In genomic region chr5:24908820-24909716, GRCm38 (mm10) we compare ENCODE assay signal across 8 mouse cellular contexts.
DNase-seq lines count a peak whose midpoint lies in the region; ATAC-seq and TF ChIP-seq lines count a peak whose summit lies in the region.

No protein-coding gene starts in this region.

- peak; percentile 68 for ATAC-seq in intestine, postnatal 0 days
- no peak for ATAC-seq in lung, postnatal 0 days

- H3K27me3 ChIP-seq in cerebellum, adult 2 months (ENCODE audit: control insufficient read depth, insufficient read depth, low read length) = no peaks in the 10 kb centered on the region
- H3K27me3 ChIP-seq in intestine, postnatal 0 days (replicated peaks; ENCODE audit: control insufficient read depth, insufficient read depth, low read length) = no peaks in the 10 kb centered on the region
- no peaks in the 10 kb centered on the region for H3K27me3 ChIP-seq in lung, postnatal 0 days (replicated peaks; ENCODE audit: insufficient read depth, low read length)

- H3K27ac ChIP-seq in cerebellum, adult 2 months (ENCODE audit: insufficient read depth, low read length) = peak overlapping the region; percentile 62
- H3K27ac ChIP-seq in intestine, postnatal 0 days (ENCODE audit: low read depth, low read length) = peak overlapping the region; percentile 97
- H3K27ac ChIP-seq in lung, postnatal 0 days (ENCODE audit: low read length) = peak overlapping the region; percentile 85

- WGBS in cerebellum, adult 2 months = 10% methylated on average over 18 of the region's 19 CpGs
- 14% methylated on average over 13 of the region's 19 CpGs for WGBS in intestine, postnatal 0 days
- 13% methylated on average over 17 of the region's 19 CpGs for WGBS in lung, postnatal 0 days

- peaks cover 17% of the 10 kb centered on the region for H3K4me1 ChIP-seq in cerebellum, adult 2 months (ENCODE audit: control insufficient read depth, insufficient read depth, low read length)
- no peaks in the 10 kb centered on the region for H3K4me1 ChIP-seq in intestine, postnatal 0 days (replicated peaks; ENCODE audit: control insufficient read depth, insufficient read depth, low read length)
- no peaks in the 10 kb centered on the region for H3K4me1 ChIP-seq in lung, postnatal 0 days (ENCODE audit: insufficient read depth, low read depth, low read length)

- peak overlapping the region; percentile 87 for H3K4me2 ChIP-seq in intestine, postnatal 0 days (replicated peaks; ENCODE audit: low read depth)
- peak overlapping the region; percentile 77 for H3K4me2 ChIP-seq in lung, postnatal 0 days (replicated peaks; ENCODE audit: low read depth, low read length)

- peaks cover 10% of the 10 kb centered on the region; the same call in 1 of the 2 replicates for H3K36me3 ChIP-seq in intestine, postnatal 0 days (ENCODE audit: control insufficient read depth, insufficient read depth)
- no peaks in the 10 kb centered on the region for H3K36me3 ChIP-seq in lung, postnatal 0 days (ENCODE audit: insufficient read depth, low read length)

- peak; percentile 42; the same call in 1 of the 2 replicates for TF ChIP-seq CTCF in cerebellum, adult 2 months (IDR thresholded peaks at IDR 0.05; ENCODE audit: borderline replicate concordance, insufficient read depth, low read depth, low read length)
- peak; percentile 72 for TF ChIP-seq CTCF in intestine, postnatal 0 days (IDR thresholded peaks at IDR 0.05; ENCODE audit: low read depth)
- TF ChIP-seq CTCF in lung, postnatal 0 days (IDR thresholded peaks at IDR 0.05) = peak; percentile 64

- H3K9ac ChIP-seq in intestine, postnatal 0 days (ENCODE audit: low read depth, low read length) = peak overlapping the region; percentile 78
- H3K9ac ChIP-seq in lung, postnatal 0 days (replicated peaks; ENCODE audit: low read depth) = 0 out of 2 replicates have a peak overlapping the region, but pooled peaks have one; percentile 13

- TF ChIP-seq EP300 in lung, postnatal 0 days (IDR thresholded peaks at IDR 0.05) = no peak

- peak; percentile 56 for DNase-seq in right cerebral cortex, postnatal 14 days
- no peak for DNase-seq in right cerebral cortex, postnatal 36 days (ENCODE audit: low spot score in 2 of 2)
- DNase-seq in cerebellum, adult 2 months = peak; percentile 31 to 85
- DNase-seq in forelimb bud, embryonic 11.5 days (ENCODE audit: low read depth, low spot score) = peak; percentile 43
- peak; percentile 49 for DNase-seq in lung, postnatal 0 days (ENCODE audit: low spot score)
- DNase-seq in ovary, postnatal 10 days (ENCODE audit: low spot score) = peak; percentile 49
- DNase-seq in frontal cortex, postnatal 25 days (ENCODE audit: low spot score in 2 of 2) = no peak

- no peaks in the 10 kb centered on the region for H3K9me3 ChIP-seq in intestine, postnatal 0 days (ENCODE audit: control insufficient read depth)
- H3K9me3 ChIP-seq in lung, postnatal 0 days (ENCODE audit: low read length) = no peaks in the 10 kb centered on the region

- peak overlapping the region; percentile 68 for H3K4me3 ChIP-seq in cerebellum, adult 2 months (replicated peaks; ENCODE audit: insufficient read depth, low read depth, low read length)
- H3K4me3 ChIP-seq in intestine, postnatal 0 days (ENCODE audit: low read depth, low read length) = peak overlapping the region; percentile 88
- H3K4me3 ChIP-seq in lung, postnatal 0 days (ENCODE audit: low read depth, low read length) = peak overlapping the region; percentile 60

- TF ChIP-seq POLR2A in cerebellum, adult 2 months (IDR thresholded peaks at IDR 0.05; ENCODE audit: borderline replicate concordance, insufficient read depth, low read length) = no peak

Comparison
In these comparisons a context has a peak if more than half of its experiments do, and no peak if none do; other contexts are left out.
1. DNase-seq: peak in right cerebral cortex, postnatal 14 days (single experiment), cerebellum, adult 2 months (2 of 2), forelimb bud, embryonic 11.5 days (single experiment), lung, postnatal 0 days (single experiment) and ovary, postnatal 10 days (single experiment); none in right cerebral cortex, postnatal 36 days (0 of 2) and frontal cortex, postnatal 25 days (0 of 2).
2. Peak in every context shown above with its lines, with median percentiles within 50 percentile points of each other: H3K27ac ChIP-seq, H3K4me3 ChIP-seq and CTCF ChIP-seq.